Mouse (Mus musculus): Measurements from ENCODE around the gene Defb38.

Defb38 gene

DNA sequence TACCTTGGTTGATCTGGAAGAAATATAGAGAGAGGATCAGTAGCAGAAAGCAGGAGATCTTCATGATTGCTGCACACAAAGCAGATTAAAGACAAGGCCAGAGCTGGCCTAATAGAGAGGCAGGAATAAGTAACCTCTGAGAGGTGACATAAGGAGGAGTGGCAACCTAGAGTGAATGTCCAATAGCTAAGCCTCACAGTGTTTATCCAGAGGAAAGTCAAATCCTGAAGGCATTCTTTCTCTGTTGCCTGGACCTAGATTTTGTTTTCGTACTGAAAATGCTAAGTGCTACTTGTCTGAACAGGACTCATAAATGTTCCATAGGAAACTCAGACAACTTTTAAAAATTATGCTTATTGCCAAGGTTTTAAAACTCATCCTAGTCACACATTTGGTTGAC is at the start of gene Defb38:
Defb38 (minus strand) TSS at position 101 of the 400 bp plus-strand sequence.
- in situ Hi-C loops (cut with MboI, MseI): no loop called here

DNA sequence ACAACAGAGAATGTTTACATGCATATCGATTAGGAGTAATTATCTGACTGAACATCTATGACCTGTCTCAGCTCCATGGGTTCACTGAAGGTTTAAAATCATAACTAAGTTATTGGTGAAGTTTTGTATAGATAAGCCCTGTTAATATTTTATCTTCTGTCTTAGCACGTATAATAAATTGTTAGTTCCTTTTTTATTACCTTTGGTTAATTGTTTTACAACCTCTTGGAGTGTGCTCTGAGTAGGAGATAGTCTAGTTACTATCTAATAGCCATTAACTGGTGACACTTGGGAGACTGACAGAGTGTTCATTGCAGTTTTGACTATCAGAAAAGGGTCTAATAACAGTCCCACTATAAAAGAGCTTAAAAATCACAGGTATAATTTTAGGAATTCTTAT is 39.6 kb upstream of the Defb38 start:
- in situ Hi-C loops (cut with MboI, MseI): no loop called here

DNA sequence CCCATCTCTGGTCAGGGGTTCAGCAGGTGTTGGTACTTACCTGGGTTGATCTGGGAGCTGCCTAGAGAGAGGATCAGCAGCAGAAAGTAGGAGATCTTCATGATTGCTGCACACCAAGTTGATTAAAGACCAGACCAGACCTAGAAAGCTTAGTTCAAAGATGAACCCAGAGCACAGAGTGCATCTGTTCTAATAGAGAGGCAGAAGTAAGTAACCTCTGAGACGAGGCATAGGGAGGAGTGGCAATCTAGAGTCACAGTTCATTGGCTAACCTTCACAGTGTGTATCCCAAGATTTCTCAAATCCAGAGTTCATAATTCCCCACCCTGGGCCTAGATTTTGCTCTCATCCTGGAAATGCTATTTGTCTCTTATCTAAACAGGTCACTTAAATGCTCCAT is 38.3 kb upstream of the Defb38 start, which contains the start of gene Defb39:
Defb39 (minus strand) TSS at position 101 of the 400 bp plus-strand sequence.
- in situ Hi-C loops (cut with MboI, MseI): no loop called here

DNA sequence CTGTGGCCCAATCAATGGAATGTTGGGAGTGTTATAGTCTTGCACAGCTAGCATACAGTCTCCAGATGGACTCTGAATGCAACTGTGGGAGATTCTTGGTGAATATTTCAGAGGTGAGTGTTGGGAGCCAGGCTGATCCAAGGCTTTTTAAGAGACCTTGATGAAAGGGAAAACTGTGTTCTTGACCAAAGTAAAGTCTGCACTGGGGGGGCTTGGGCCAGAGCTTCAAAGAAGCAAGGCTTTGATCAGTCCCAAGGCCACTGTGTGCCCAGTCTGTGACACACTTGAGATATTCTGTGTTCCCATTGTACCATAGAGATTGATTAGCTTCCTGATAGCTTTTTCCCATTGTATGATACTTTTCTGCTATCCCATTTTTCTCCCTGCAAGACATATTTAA is 36.5 kb upstream of the Defb38 start:
- in situ Hi-C loops (cut with MboI, MseI): no loop called here

DNA sequence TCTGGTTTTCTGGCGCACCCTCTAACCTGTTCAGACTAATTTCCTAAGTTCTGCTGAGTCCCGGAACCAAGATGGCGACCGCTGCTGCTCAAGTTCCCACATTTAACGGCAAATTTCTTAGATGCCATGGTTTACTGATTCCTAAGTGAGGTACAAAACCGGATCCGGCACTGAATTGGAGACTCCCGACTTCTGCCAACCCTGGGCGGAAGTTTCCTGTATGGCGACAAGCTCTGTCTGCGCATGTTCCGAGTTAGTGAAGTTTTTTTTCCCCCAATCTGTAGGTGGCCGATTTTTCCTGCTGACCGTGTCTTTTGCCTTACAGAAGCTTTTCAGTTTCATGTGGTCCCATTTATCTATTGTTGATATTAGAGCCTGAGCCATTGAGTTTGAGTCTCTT is 18.9 kb upstream of the Defb38 start:
- in situ Hi-C loops (cut with MboI, MseI): no loop called here

Measured in T-helper 1 cell (primary cell).